Mouse (Mus musculus) lung, postnatal 0 days (tissue): ENCODE data around the gene Gm20388. TPM values are rescaled to one million over a fixed set of nuclear protein-coding genes. Genes with fewer than 3 reads are reported as not detected.
A peak's percentile ranks its signal among the peaks of the same experiment; 100 is the strongest.

Experiments
- ATAC-seq: fragments of 200-750 bp; cut with Nextera tagmentation; 2 replicates; pipeline ENCODE4 v1.8.0; 2017; ENCODE audit warnings: moderate library complexity
- DNase-seq: peaks from one replicate; pipeline ENCODE4 v3.0.0-alpha.2; 2016; ENCODE audit warnings: low spot score
- H3K27ac ChIP-seq: fragments of 300-500 bp; sonication (generic); 2 replicates; pipeline ENCODE4 v1.5.1; 2014; ENCODE audit warnings: antibody characterized with exemption, mild to moderate bottlenecking, low read length, mixed read lengths
- H3K27me3 ChIP-seq: fragments of 300-500 bp; sonication (generic); replicated peaks from 2 replicates; pipeline ENCODE4 v1.6.1; 2014; ENCODE audit warnings: low read length, mixed read lengths; ENCODE audit not compliant: insufficient read depth
- H3K36me3 ChIP-seq: fragments of 300-500 bp; sonication (generic); 2 replicates; pipeline ENCODE4 v1.6.1; 2014; ENCODE audit warnings: low read length, mixed read lengths; ENCODE audit not compliant: insufficient read depth
- H3K4me1 ChIP-seq: fragments of 300-500 bp; sonication (generic); 2 replicates; pipeline ENCODE4 v1.6.1; 2014; ENCODE audit warnings: antibody characterized with exemption, low read depth, low read length, mixed read lengths; ENCODE audit not compliant: insufficient read depth
- H3K4me2 ChIP-seq: fragments of 300-500 bp; sonication (generic); replicated peaks from 2 replicates; pipeline ENCODE4 v1.6.1; 2014; ENCODE audit warnings: low read depth, mild to moderate bottlenecking, low read length, moderate library complexity, mixed read lengths
- H3K4me3 ChIP-seq: fragments of 300-500 bp; sonication (generic); 2 replicates; pipeline ENCODE4 v1.5.1; 2014; ENCODE audit warnings: low read depth, low read length
- H3K9ac ChIP-seq: fragments of 300-500 bp; sonication (generic); replicated peaks from 2 replicates; pipeline ENCODE4 v1.6.1; 2014; ENCODE audit warnings: low read depth, mild to moderate bottlenecking
- H3K9me3 ChIP-seq: fragments of 300-500 bp; sonication (generic); 2 replicates; pipeline ENCODE4 v1.6.1; 2016; ENCODE audit warnings: low read length, mixed read lengths
- CTCF ChIP-seq: IDR thresholded peaks from 2 replicates; pipeline ENCODE4 v1.5.1; 2016; ENCODE audit warnings: antibody characterized with exemption, mild to moderate bottlenecking
- EP300 ChIP-seq: IDR thresholded peaks from 2 replicates; pipeline ENCODE4 v1.6.1; 2016; ENCODE audit warnings: antibody characterized with exemption, mild to moderate bottlenecking, control low read depth
- WGBS: fragments of 180-500 bp; shearing (Covaris S2); extraction: QIAGEN DNeasy Blood & Tissue Kit; methylation state at CpG from one replicate; pipeline ENCODE4 v1.1.7; 2014; 5-methylcytosine and 5-hydroxymethylcytosine counted together
- polyA plus RNA-seq: library from polyadenylated mRNA; unstranded; fragments of >200 nt; fragmentation: Nextera tagmentation; extraction: Ambion mirVana; gene quantifications from 2 replicates; pipeline ENCODE4 v1.2.1, GENCODE M21; 2015

Gene Gm20388
- polyA plus RNA-seq, 1 experiment from 2014 or later = not detected

DNA sequence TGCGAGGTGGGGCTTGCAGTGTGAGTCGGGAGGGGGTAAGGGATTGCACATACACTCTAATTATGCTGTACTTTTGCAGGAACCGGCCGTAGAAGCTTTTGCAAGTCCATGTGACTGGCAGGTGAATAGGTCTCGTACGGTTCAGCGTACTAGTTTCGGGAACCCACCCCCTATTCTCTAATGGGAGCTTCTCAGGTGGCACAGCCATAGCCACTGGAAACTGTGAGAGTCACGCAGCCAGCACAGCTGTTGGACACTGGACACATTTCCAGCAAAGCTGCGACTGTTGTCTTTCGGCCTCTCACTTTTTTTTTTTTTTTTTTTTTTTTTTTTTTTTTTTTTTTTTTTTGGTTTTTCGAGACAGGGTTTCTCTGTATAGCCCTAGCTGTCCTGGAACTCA is 2696.2 kb downstream of the Gm20388 start:
- TF ChIP-seq EP300 (no peak), CTCF (no peak)
- no peak overlapping the region for H3K9ac ChIP-seq
- no peak for DNase-seq
- H3K36me3 ChIP-seq = no peaks in the 10 kb centered on the region
- WGBS = 81% methylated on average over 11 of the region's 12 CpGs
- no peak for ATAC-seq
- H3K4me1 ChIP-seq = peaks cover 3% of the 10 kb centered on the region; the same call in 1 of the 2 replicates
- no peaks in the 10 kb centered on the region for H3K9me3 ChIP-seq
- no peak overlapping the region for H3K27ac ChIP-seq
- H3K4me2 ChIP-seq = no peak overlapping the region
- H3K27me3 ChIP-seq = no peaks in the 10 kb centered on the region
- H3K4me3 ChIP-seq = no peak overlapping the region

DNA sequence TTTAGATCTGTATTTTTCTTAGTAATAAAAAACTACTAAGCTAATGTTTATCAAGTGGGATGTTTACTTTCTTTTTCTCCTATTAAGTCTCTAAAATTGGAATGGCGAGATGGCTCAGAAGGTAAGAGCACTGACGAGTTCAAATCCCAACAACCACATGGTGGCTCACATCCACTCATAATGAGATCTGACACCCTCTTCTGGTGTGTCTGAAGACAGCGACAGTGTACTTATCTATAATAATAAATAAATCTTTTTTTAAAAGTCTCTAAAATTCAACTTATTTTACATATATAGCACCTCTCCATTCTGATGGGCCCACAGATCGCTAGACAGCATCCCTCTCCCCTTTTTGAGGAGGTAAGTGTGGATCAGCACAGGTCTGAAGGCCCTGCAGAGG is 2699.6 kb downstream of the Gm20388 start:
- no peak for TF ChIP-seq EP300
- 0 out of 2 replicates have a peak, but pooled peaks have one; percentile 7 for TF ChIP-seq CTCF
- no peaks in the 10 kb centered on the region for H3K27me3 ChIP-seq
- peaks cover 11% of the 10 kb centered on the region for H3K4me1 ChIP-seq
- no peak for ATAC-seq
- H3K4me3 ChIP-seq = no peak overlapping the region
- H3K9me3 ChIP-seq = no peaks in the 10 kb centered on the region
- H3K36me3 ChIP-seq = 0 out of 2 replicates have a peak, but pooled peaks cover 5% of the 10 kb centered on the region
- no peak overlapping the region for H3K9ac ChIP-seq
- no peak overlapping the region for H3K4me2 ChIP-seq
- DNase-seq = no peak
- 54% methylated on average over 4 of the region's 4 CpGs for WGBS
- no peak overlapping the region for H3K27ac ChIP-seq

DNA sequence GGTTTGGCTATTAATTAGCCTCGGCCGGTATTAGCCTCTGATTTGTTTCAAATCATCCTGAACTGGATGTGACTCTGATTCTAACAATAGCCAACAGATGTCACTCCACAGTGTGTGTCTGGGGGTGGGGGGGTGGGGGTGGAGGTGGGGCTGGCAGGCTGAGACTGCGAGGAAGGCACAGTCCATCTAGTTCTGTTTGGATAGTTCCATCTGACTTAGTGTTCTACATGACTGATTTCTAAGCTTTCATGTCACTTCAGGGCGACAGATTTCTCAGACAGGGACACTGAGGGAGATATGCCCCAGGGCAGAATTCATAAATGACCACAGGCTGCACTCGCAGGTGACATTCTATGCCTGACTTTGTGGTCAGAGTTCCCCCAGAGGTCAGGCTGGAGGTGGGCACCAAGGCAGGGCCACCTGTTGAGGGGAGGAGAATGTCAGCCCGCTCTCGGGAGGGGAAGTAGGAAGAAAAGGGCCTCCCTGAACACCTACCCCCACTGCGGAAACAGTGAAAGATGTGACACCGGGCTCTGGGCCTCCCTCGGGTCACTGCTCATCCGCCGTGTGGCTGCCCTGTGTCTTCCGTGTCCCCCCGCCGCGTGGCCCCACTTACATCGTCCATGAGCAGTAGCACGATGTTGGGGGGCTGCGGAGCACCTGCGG is 2700.1 kb downstream of the Gm20388 start:
- ATAC-seq = peak; percentile 7; the same call in 1 of the 2 replicates

DNA sequence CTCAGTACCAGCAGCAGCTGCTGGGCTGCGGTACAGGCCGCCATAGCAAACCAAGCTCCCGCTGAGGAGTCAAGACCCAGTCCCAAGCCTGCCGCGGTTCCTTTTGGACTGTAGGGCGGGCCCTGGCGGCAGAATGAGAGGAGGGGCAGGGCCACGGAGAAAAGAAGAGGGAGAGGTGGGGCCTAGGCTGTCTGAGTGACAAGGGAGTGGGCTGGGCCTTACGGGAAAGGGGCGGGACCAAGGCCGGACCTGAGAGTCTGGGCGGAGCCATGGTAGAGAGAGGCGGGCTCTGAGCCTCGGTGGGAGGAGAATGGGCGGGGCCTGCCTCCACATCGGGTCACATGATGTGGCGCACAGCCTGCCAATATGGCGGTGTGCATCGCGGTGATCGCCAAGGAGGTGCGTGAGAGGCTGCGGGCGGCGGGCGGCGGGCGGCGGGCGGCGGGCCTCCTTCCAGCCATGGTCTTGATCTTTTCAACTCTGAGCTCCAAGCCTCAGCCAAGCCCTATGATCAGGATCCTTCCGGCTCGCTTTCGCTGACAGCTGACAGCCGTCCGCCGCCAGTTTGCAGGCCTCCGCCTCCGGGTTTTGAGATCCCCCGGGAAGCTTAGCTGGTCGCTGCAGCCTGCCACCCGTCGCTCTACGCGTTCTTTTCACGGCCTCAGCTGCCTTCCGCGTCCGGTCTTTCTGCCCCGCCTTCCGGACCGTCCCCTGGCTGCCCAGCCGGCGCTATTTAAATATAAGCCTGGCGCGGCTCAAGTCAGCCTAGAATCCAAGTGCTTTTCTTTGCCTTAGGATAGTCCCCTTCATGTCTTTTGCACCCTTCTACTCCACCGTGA is 2700.9 kb downstream of the Gm20388 start, which contains the start of the genes Galns and Trappc2l:
TSS of gene Galns (minus strand) at position 169 of the 839 bp plus-strand sequence.
TSS of gene Trappc2l (plus strand) at position 346 of the 839 bp plus-strand sequence.
- peak within 1 kb of the TSS; percentile 90 for H3K27ac ChIP-seq
- peak within 1 kb of the TSS; percentile 92 for H3K4me2 ChIP-seq
- no peaks in the 10 kb centered on the region for H3K9me3 ChIP-seq
- H3K27me3 ChIP-seq = no peaks in the 10 kb centered on the region
- WGBS = under 1% methylated on average over 38 of the region's 57 CpGs
- peak within 1 kb of the TSS; percentile 35 for H3K9ac ChIP-seq
- TF ChIP-seq CTCF (peak; percentile 66), EP300 (no peak)
- peak; percentile 100 for DNase-seq
- H3K36me3 ChIP-seq = 0 out of 2 replicates have a peak, but pooled peaks cover 5% of the 10 kb centered on the region
- peak; percentile 98 for ATAC-seq
- peak within 1 kb of the TSS; percentile 55 for H3K4me3 ChIP-seq
- H3K4me1 ChIP-seq = peaks cover 11% of the 10 kb centered on the region

More for the DNA sequence above, 2700.1 kb downstream of the Gm20388 start:
- Histone ChIP-seq H3K9ac (peak overlapping the region; percentile 13), H3K4me3 (peak overlapping the region; percentile 55), H3K4me1 (peaks cover 11% of the 10 kb centered on the region), H3K27me3 (no peaks in the 10 kb centered on the region), H3K27ac (peak overlapping the region; percentile 66; the same call in 1 of the 2 replicates), H3K4me2 (peak overlapping the region; percentile 92), H3K36me3 (0 out of 2 replicates have a peak, but pooled peaks cover 5% of the 10 kb centered on the region), H3K9me3 (no peaks in the 10 kb centered on the region)
- DNase-seq = peak; percentile 43
- WGBS = 5% methylated on average over 20 of the region's 20 CpGs
- TF ChIP-seq CTCF (no peak), EP300 (no peak)

DNA sequence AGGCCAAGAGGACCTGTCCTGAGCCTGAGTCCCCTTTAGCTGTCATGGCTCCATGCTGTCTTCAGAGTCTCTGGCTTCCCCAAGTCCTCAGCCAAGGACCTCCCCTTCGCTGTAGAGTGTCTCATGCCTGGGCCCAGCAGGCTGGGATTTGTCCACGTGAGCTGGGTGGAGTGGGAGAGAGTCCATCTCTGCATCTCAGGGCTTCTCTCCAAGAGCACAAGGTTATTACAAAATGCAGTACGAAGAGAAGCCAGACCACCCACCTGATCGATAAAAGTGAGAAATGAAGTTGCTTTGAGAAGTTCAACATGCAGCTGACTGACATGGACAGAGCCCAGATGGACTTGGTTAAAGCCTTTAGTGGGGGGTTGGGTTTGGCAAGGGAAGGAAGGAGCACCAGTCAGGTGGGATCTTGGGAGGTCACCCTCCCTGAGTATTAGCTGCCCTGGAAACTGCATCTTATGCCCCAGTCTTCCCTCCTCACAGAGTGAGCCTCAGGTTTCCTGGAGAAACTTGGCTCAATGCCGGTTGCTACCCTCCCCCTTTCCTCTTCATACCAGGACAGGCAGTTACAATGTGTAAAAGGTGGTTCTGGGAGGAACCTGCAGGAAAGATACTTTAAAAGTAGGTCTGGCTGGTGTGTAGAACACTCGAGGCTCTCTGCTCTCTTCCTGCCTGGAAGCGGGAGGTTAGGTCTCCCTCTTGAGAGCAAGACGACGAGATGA is 2705.7 kb downstream of the Gm20388 start:
- WGBS = 42% methylated on average over 9 of the region's 9 CpGs
- Histone ChIP-seq H3K4me3 (no peak overlapping the region), H3K27ac (no peak overlapping the region)

More for the DNA sequence above, 2705.7 kb downstream of the Gm20388 start:
- Histone ChIP-seq H3K9ac (no peak overlapping the region), H3K4me2 (no peak overlapping the region), H3K27me3 (no peaks in the 10 kb centered on the region), H3K9me3 (no peaks in the 10 kb centered on the region), H3K36me3 (0 out of 2 replicates have a peak, but pooled peaks cover 5% of the 10 kb centered on the region), H3K4me1 (peaks cover 8% of the 10 kb centered on the region)
- DNase-seq = peak; percentile 66
- TF ChIP-seq EP300 (no peak), CTCF (no peak)
- ATAC-seq = no peak
